Mouse (Mus musculus): ENCODE measurements around the gene Erc1.

Erc1 gene

GRCm38 (mm10) chr6:119587454-119587853 is 260.5 kb downstream of the Erc1 start:
- no peak for DNase-seq (ENCODE audit: low spot score)

- DNase-seq (ENCODE audit: low spot score): no peak
These were observed 262.2 kb downstream of the Erc1 start for GRCm38 (mm10) chr6:119585652-119586375.

GRCm38 (mm10) chr6:119584061-119584460 is 263.9 kb downstream of the Erc1 start:
- DNase-seq (ENCODE audit: low spot score): no peak

- DNase-seq (ENCODE audit: low spot score): no peak
These were observed 264.8 kb downstream of the Erc1 start for GRCm38 (mm10) chr6:119583165-119583564.

- no peak for DNase-seq (ENCODE audit: low spot score)
These were observed 271.3 kb downstream of the Erc1 start for GRCm38 (mm10) chr6:119576706-119577105.

- no peak for DNase-seq (ENCODE audit: low spot score)
These were observed 272.6 kb downstream of the Erc1 start for GRCm38 (mm10) chr6:119575331-119575730.

- DNase-seq (ENCODE audit: low spot score): no peak
These were observed 275.7 kb downstream of the Erc1 start for GRCm38 (mm10) chr6:119572296-119572695.

GRCm38 (mm10) chr6:119570797-119571196 is 277.2 kb downstream of the Erc1 start:
- no peak for DNase-seq (ENCODE audit: low spot score)

GRCm38 (mm10) chr6:119568339-119568738 is 279.6 kb downstream of the Erc1 start:
- DNase-seq (ENCODE audit: low spot score): no peak

- peak; percentile 32 for DNase-seq (ENCODE audit: low spot score)
These were observed 282.3 kb downstream of the Erc1 start for GRCm38 (mm10) chr6:119565451-119566379.

- peak; percentile 36 for DNase-seq (ENCODE audit: low spot score)
These were observed 285.4 kb downstream of the Erc1 start for GRCm38 (mm10) chr6:119562558-119562957.

GRCm38 (mm10) chr6:119558855-119559254 is 289.1 kb downstream of the Erc1 start:
- DNase-seq (ENCODE audit: low spot score): no peak

- DNase-seq (ENCODE audit: low spot score): no peak
These were observed 293.5 kb downstream of the Erc1 start for GRCm38 (mm10) chr6:119554439-119554838.

- no peak for DNase-seq (ENCODE audit: low spot score)
These were observed 303.5 kb downstream of the Erc1 start for GRCm38 (mm10) chr6:119544518-119544864.

- DNase-seq (ENCODE audit: low spot score): no peak
These were observed 304.0 kb downstream of the Erc1 start, which contains the start of gene Wnt5b for GRCm38 (mm10) chr6:119543803-119544517. TSS of gene Wnt5b (minus strand) at chr6:119544347.

GRCm38 (mm10) chr6:119543456-119543802 is 304.5 kb downstream of the Erc1 start:
- DNase-seq (ENCODE audit: low spot score): no peak

- no peak for DNase-seq (ENCODE audit: low spot score)
These were observed 312.1 kb downstream of the Erc1 start for GRCm38 (mm10) chr6:119535867-119536266.

- DNase-seq (ENCODE audit: low spot score): no peak
These were observed 314.7 kb downstream of the Erc1 start for GRCm38 (mm10) chr6:119533170-119533709.

- no peak for DNase-seq (ENCODE audit: low spot score)
These were observed 318.3 kb downstream of the Erc1 start for GRCm38 (mm10) chr6:119529659-119530058.

GRCm38 (mm10) chr6:119526498-119526897 is 321.5 kb downstream of the Erc1 start:
- DNase-seq (ENCODE audit: low spot score): peak; percentile 79

- DNase-seq (ENCODE audit: low spot score): no peak
These were observed 326.0 kb downstream of the Erc1 start for GRCm38 (mm10) chr6:119521931-119522391.

GRCm38 (mm10) chr6:119521482-119521900 is 326.5 kb downstream of the Erc1 start:
- DNase-seq (ENCODE audit: low spot score): no peak

Measured in testis, postnatal 14 days (tissue).